Mouse (Mus musculus): ENCODE measurements around the gene Tmem94.

The Tmem94 gene

GRCm38 (mm10) chr11:115808696-115809310 lies 43.6 kb downstream of the Tmem94 start:
- DNase-seq (ENCODE audit: low spot score in 2 of 2): no peak

- no peak for DNase-seq (ENCODE audit: low spot score in 2 of 2)
These were observed 44.1 kb downstream of the Tmem94 start for GRCm38 (mm10) chr11:115809311-115809781.

GRCm38 (mm10) chr11:115810377-115810776 lies 45.1 kb downstream of the Tmem94 start:
- no peak for DNase-seq (ENCODE audit: low spot score in 2 of 2)

- DNase-seq (ENCODE audit: low spot score in 2 of 2): no peak
These were observed 46.3 kb downstream of the Tmem94 start for GRCm38 (mm10) chr11:115811381-115812093.

- no peak for DNase-seq (ENCODE audit: low spot score in 2 of 2)
These were observed 46.9 kb downstream of the Tmem94 start for GRCm38 (mm10) chr11:115812095-115812494.

GRCm38 (mm10) chr11:115812533-115813420 lies 47.5 kb downstream of the Tmem94 start:
- no peak for DNase-seq (ENCODE audit: low spot score in 2 of 2)

- DNase-seq (ENCODE audit: low spot score in 2 of 2): peak; percentile 79 to 90
These were observed 48.5 kb downstream of the Tmem94 start, which contains the start of gene Caskin2 for GRCm38 (mm10) chr11:115813507-115814296. Gene Caskin2, minus strand, starts transcription at chr11:115813639.

GRCm38 (mm10) chr11:115814605-115815450 lies 49.6 kb downstream of the Tmem94 start, which contains the start of gene Tsen54:
Gene Tsen54, plus strand, starts transcription at chr11:115814724.
- DNase-seq (ENCODE audit: low spot score in 2 of 2): peak; percentile 76 to 79

- no peak for DNase-seq (ENCODE audit: low spot score in 2 of 2)
These were observed 52.1 kb downstream of the Tmem94 start for GRCm38 (mm10) chr11:115817331-115817730.

GRCm38 (mm10) chr11:115819915-115820623 lies 54.8 kb downstream of the Tmem94 start:
- DNase-seq (ENCODE audit: low spot score in 2 of 2): no peak

GRCm38 (mm10) chr11:115821001-115821400 lies 55.8 kb downstream of the Tmem94 start:
- no peak for DNase-seq (ENCODE audit: low spot score in 2 of 2)

- no peak for DNase-seq (ENCODE audit: low spot score in 2 of 2)
These were observed 58.8 kb downstream of the Tmem94 start, which contains the start of gene Llgl2 for GRCm38 (mm10) chr11:115823774-115824740. Gene Llgl2, plus strand, starts transcription at chr11:115824049.

- DNase-seq (ENCODE audit: low spot score in 2 of 2): no peak
These were observed 59.6 kb downstream of the Tmem94 start for GRCm38 (mm10) chr11:115824813-115825212.

- no peak for DNase-seq (ENCODE audit: low spot score in 2 of 2)
These were observed 61.3 kb downstream of the Tmem94 start for GRCm38 (mm10) chr11:115826487-115826886.

GRCm38 (mm10) chr11:115827624-115828023 lies 62.4 kb downstream of the Tmem94 start:
- no peak for DNase-seq (ENCODE audit: low spot score in 2 of 2)

- no peak for DNase-seq (ENCODE audit: low spot score in 2 of 2)
These were observed 63.8 kb downstream of the Tmem94 start for GRCm38 (mm10) chr11:115829036-115829435.

- no peak for DNase-seq (ENCODE audit: low spot score in 2 of 2)
These were observed 65.5 kb downstream of the Tmem94 start for GRCm38 (mm10) chr11:115830550-115831325.

GRCm38 (mm10) chr11:115831518-115831917 lies 66.3 kb downstream of the Tmem94 start:
- no peak for DNase-seq (ENCODE audit: low spot score in 2 of 2)

Measured in frontal cortex, postnatal 25 days (tissue).